Mouse (Mus musculus): ENCODE data around the gene Gm20538. TPM values are rescaled to one million over a fixed set of nuclear protein-coding genes. Genes with fewer than 3 reads are reported as not detected.

The Gm20538 gene
- not detected for total RNA-seq (2021)

DNA sequence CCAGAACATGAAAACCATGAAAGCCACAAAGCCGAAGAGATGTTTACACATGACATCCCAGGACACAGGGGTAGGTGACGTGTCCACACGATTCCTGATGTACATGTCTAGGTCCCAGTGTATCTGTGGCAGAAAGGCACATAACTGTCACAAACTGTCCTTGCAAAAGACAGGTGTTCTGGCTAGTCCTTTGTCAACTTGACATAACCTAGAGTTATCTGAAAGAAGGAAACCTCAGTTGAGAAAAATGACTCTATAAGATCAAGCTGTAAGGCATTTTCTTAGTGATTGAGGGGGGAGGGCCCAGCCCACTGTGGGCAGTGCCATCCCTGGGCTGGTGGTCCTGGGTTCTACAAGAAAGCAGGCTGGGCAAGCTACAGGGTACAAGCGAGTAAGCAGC is at the start of gene Gm20538:
TSS of gene Gm20538 (minus strand) at position 101 of the 400 bp plus-strand sequence.
- intact Hi-C loops (cut with DNase I) = no loop called here
- no peak for DNase-seq

DNA sequence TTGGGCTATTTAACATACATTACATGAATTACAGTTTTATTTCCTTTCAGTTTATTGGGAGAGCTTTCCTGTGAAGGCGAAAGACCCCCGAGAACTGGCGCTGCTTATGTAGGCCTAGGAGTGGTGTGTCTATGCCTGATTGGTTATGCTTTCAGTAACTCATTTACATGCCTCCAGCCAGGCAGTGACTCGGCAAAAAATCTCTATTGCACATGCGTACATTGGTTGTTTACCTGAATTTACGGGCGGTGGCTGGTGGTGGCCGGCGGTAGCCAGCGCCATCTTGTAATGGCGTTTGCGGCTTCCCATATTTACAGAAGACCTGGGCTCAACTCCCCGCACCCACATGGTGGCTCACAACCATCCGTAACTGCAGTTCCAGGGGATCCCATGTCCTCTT is 41.5 kb upstream of the Gm20538 start:
- no peak for DNase-seq
- intact Hi-C loops (cut with DNase I) = no loop called here

DNA sequence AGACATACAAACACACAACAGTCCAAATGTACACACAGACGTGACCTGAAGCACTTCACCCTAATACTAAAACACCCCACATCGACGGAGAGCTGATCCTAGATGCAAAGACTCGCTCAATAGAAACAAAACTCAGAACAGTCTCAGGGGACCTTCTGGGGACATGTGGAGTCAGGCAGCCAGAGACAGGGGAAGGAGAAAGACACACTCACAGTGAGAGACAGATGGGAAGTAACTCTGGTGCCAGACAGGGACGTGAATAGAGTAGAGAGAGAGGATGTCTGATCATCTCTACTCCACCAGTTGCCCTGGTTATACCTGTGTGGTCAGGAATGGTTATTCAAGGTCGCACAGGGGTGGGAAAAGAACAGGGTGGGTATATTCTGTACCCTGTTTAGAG is 39.0 kb upstream of the Gm20538 start:
- intact Hi-C loops (cut with DNase I) = no loop called here
- no peak for DNase-seq

DNA sequence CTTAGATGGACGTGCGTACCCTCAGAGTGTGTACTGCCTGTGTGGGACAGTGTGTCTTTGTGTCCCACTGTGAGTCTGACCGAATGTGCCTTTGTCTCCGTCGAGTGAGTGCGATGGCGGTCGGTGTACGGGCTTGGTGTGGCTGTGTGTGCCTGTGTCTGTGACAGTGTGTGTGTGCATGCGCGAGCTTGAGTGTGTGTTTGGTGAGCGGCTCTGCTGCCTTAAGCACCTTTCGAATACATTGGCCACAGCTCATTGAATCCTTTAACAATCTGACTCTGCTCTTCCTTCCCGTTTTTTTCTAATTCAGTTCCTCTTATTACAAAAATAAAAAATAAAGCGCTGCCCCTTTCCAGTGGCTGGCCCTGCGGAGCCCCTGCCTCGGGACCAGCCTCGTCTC is 38.4 kb upstream of the Gm20538 start:
- intact Hi-C loops (cut with DNase I) = no loop called here
- no peak for DNase-seq

GRCm38 (mm10) chr19:44589591-44590223 is 37.1 kb upstream of the Gm20538 start:
- intact Hi-C loops (cut with DNase I) = loop anchor here (10.0 kb wide), 1 partner anchor 445 kb away; no protein-coding TSS in a partner anchor
- no peak for DNase-seq

GRCm38 (mm10) chr19:44588036-44588435 is 35.4 kb upstream of the Gm20538 start:
- DNase-seq = no peak
- intact Hi-C loops (cut with DNase I) = loop anchor here (10.0 kb wide), 1 partner anchor 447 kb away; no protein-coding TSS in a partner anchor

DNA sequence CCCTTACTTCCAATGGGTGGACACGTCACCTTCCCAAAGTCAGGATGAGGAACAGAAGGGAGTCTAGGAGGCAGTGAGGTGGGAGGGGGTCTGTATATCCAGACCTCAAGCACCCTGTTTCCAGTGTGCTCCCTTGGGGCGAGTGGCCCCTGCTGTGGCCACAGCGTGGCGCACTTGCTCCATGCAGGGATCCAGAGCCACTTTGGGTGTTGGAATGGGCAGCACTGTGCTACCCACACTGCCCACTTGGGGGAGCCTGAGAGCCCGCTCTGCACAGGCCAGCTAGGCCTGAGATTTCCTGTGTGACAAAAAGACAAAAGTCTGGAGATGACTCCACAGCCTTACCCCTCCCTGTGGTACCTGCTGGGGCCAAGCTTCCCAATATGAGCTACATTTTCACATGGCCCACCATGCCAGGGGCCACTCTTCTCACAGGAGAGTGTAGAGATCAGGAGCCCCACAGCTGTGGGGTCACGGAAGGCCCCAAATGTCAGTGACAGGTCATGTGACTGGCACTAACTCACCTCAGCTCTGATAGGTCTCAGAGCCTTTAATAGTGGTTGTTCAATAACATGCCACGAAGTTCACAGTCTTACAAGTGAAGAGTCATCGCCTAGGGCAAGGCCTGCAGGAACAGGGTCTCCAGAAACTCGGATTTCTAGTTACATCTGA is 30.1 kb upstream of the Gm20538 start:
- intact Hi-C loops (cut with DNase I) = loop anchor here (1.0 to 10.0 kb wide), 3 partner anchors 172 to 452 kb away; no protein-coding TSS in a partner anchor
- DNase-seq = peak; percentile 90 to 95

GRCm38 (mm10) chr19:44582103-44582502 is 29.5 kb upstream of the Gm20538 start:
- no peak for DNase-seq
- intact Hi-C loops (cut with DNase I) = loop anchor here (1.0 to 10.0 kb wide), 3 partner anchors 173 to 453 kb away; no protein-coding TSS in a partner anchor

DNA sequence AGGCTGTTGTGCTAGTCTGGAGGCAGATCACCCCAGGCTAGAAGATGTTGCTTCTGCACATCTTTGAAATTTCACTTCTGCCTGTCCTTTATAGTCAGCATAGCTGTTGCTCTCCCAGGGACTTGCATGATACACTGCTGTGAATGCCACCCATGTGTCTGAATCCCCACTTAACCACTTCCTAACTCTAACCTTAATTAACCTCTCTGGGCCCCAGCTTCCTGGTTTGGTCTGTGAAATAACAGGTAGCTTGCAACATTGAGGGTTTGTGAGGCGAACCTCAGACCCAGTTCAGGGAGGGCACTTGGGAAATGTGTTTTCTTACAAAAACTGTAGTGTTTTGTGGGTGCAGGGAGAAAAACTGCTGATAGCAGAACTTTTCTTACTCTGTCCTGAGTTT is 25.4 kb upstream of the Gm20538 start:
- intact Hi-C loops (cut with DNase I) = no loop called here

DNA sequence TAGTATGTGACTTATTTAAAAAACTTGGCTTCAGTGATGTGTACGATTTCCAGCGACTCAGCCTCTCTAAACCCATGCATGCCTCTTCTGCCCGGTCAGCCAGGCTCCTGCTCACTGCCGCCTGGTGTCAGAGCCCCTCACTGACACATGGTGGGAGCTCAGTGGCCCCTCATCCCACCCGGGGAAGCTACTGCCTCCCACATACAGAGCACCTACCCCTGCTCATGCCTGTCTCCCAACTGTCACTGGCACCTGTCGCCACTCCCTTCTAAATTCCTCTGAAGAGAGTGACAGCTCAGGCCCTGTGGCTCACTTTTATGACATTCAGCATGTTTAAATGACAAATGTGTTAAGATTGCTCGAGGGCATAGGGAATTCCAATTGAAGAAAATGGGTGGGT is 23.6 kb upstream of the Gm20538 start:
- intact Hi-C loops (cut with DNase I) = no loop called here
- no peak for DNase-seq

More for the DNA sequence above, 25.4 kb upstream of the Gm20538 start:
- no peak for DNase-seq

GRCm38 (mm10) chr19:44567763-44568162 is 15.1 kb upstream of the Gm20538 start:
- intact Hi-C loops (cut with DNase I) = no loop called here
- DNase-seq = no peak

- intact Hi-C loops (cut with DNase I) = no loop called here
- no peak for DNase-seq
These were observed 11.4 kb upstream of the Gm20538 start for GRCm38 (mm10) chr19:44564006-44564405.

DNA sequence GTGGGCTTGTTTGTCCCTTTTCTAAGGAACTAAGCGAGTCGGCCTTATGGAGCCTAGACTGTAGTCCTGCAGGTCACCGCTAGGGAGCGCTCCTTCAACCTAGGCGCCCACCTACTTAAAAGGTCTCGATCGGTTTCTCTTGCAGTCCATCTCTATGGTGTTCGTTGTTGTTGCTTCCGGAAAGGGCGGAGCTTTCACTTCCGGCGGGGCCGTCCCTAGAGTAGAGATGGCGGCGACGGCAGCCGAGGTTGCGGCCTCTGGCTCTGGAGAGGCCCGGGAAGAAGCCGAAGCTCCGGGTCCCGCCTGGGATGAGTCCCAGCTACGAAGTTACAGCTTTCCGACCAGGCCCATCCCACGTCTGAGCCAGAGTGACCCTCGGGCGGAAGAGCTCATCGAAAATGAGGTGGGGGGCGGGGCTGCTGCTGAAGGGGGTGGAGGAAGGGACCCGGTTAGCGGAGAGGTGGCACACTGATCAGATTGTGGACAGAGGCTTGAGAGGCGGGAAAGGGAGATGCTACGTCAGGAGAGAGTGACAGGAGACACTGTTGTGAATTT is 10.1 kb upstream of the Gm20538 start, which contains the start of gene Hif1an:
TSS of gene Hif1an (plus strand) at position 199 of the 555 bp plus-strand sequence.
- DNase-seq = peak; percentile 93 to 97
- intact Hi-C loops (cut with DNase I) = no loop called here

GRCm38 (mm10) chr19:44554861-44555590 is 2.4 kb upstream of the Gm20538 start, which contains the start of gene Ndufb8:
Gene Ndufb8, minus strand, starts transcription at chr19:44555440.
- intact Hi-C loops (cut with DNase I) = no loop called here
- DNase-seq = peak; percentile 98

DNA sequence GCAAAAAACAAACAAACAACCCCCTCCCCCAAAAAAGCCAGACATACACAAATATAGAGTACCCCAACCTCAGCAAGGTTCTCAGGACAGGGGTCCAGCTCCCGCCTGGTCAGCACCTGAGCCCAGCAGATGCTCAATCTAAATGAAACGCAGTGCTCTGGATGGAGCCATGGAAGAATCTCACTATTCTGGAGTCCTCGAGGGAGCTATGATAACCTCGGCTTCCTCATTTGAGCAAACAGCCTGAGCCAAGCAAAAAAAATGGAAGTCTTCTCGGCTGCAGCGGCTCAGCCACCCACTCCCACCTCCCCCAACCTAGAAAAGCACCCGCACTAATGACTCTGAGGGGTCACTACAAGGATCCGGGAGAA is 1.8 kb upstream of the Gm20538 start:
- DNase-seq = no peak
- intact Hi-C loops (cut with DNase I) = no loop called here

DNA sequence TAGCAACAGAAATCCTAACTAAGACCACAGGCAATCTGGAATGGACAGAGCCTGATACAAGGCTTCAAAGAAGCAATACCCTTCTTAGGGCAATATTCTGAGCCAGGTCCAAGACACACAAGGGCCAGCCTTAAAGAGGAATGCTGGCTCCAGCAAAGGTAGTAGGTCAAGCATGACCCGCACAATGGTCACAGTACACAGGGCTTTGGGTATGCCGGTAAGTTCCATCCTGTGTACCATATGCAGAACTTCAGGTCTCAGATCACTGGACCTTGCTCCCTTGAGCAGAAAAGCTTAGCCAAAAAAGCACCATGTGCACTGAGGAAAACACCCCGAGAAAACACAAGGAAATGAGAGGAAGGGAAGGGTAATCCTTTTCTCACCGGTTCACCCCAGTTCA is 655 bp upstream of the Gm20538 start:
- no peak for DNase-seq
- intact Hi-C loops (cut with DNase I) = no loop called here

DNA sequence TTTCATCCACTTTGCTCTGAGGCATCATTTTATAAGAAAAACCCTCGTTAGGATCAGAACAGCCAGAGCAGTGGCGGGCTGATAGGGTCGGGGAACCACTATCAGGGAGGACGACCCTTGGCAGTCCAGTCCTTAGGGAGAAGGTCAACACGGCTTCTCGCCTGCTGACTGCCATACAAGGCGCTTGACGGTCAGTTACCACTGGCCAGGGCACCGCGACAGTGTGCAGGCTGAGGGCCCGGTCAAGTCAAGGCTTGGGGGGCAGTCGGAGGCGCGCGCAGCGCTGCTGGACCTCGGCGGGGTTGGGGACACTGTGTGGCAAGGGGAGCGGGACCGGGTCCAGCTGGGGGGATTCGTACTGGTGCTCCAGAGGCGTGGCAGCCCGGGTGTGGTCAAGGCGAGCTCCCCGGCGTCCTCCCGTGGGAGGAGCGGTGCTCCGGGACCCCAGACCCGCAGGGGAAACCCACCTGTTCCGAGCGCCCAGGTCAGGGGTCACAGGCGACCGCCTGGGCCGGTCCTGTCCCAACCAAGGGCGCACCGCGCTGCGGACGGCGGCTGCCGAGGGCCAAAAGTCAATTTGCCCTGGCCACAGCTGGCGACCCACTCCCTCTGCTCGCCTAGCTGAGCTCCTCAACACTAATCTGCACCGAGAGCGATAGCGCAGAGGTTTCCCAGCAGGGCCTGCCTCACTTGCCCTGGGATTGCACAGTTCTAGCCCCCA is 7.2 kb downstream of the Gm20538 start, which contains the start of gene Sec31b:
TSS of gene Sec31b (minus strand) at position 544 of the 721 bp plus-strand sequence.
- peak; percentile 68 to 69 for DNase-seq
- intact Hi-C loops (cut with DNase I) = no loop called here

DNA sequence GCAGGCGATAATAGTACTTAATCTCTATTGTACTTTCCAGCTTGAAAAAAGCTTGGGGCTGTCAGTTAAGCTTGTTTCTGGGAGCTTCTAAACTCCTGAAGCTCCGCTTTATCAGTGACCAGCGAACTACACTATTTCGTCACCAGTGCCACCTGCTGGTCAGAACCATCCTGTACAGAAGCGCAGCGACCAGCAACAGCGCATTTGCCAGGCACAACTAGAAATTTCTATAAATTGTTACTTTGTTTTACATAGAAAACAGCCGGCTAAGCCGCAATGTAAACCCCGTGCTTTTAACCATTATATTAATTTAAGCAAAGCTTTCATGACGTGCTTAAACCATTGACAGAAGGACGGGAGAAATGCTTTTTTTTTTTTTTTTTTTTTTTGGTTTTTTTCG is 7.9 kb downstream of the Gm20538 start:
- intact Hi-C loops (cut with DNase I) = loop anchor here (1.0 kb wide), 1 partner anchor 171 kb away; no protein-coding TSS in a partner anchor
- DNase-seq = peak; percentile 80 to 85

DNA sequence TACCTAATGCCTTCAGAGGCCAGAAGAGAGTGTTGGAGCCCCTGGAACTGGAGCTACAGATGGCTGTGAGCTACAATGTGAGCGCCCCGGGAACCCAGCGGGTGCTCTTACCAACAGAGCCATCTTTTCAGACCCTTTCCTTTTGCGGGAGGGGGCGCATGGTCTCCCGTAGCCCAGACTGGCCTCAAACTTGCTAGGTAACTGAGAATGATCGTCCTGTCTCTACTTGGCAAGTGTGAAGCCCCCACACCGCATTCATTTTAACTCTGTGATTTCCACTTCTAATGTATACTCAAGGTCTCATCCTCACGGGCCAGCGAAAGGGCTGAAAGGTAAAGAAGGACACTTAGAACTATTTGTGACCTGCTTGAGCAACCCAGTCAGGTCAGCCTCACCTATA is 8.3 kb downstream of the Gm20538 start:
- intact Hi-C loops (cut with DNase I) = loop anchor here (1.0 kb wide), 1 partner anchor 171 kb away; no protein-coding TSS in a partner anchor
- no peak for DNase-seq

- intact Hi-C loops (cut with DNase I) = no loop called here
These were observed 9.9 kb downstream of the Gm20538 start for GRCm38 (mm10) chr19:44542694-44543178.

More at GRCm38 (mm10) chr19:44542694-44543178, 9.9 kb downstream of the Gm20538 start:
- no peak for DNase-seq
